Mouse (Mus musculus): ENCODE results near the gene Utp6. TPM values are rescaled to one million over a fixed set of nuclear protein-coding genes. Genes with fewer than 3 reads are reported as not detected.

Gene Utp6
- polyA plus RNA-seq, 2 experiments: 29.9 to 54.8 TPM

DNA sequence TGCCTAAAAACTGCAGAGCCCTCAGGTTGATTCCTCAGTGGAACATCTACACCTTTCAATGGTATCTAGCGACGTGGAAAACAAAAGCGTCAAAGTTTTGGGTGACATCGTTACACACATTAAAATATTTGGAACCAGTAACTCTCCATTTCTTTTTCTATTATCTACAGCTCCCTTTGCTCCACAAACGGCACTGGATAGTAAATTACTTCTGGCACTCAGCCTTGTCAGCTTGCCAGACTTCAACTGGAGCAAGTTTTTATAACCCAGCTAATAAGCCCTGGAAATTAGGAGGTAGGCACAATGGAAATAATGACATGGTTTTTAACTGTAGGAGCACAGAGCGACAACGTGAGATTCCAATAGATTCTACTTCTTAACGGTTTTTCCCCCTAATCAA, 3.7 kb upstream of the Utp6 start:
- Histone ChIP-seq H3K4me3 (replicated peaks; ENCODE audit: low read length) (no peak overlapping the region), H3K27me3 (ENCODE audit: control insufficient read depth, insufficient read depth, low read length) (no peaks in the 10 kb centered on the region), H3K27ac (replicated peaks; ENCODE audit: low read depth, low read length) (no peak overlapping the region), H3K4me2 (replicated peaks; ENCODE audit: low read depth, low read length, severe bottlenecking) (no peak overlapping the region), H3K4me1 (ENCODE audit: control insufficient read depth, insufficient read depth, low read length) (peaks cover 11% of the 10 kb centered on the region), H3K9me3 (ENCODE audit: control insufficient read depth, low read length) (no peaks in the 10 kb centered on the region), H3K36me3 (ENCODE audit: control insufficient read depth, insufficient read depth, low read length) (no peaks in the 10 kb centered on the region), H3K9ac (ENCODE audit: low read depth, low read length, severe bottlenecking) (no peak overlapping the region)
- TF ChIP-seq POLR2A (IDR thresholded peaks at IDR 0.05; ENCODE audit: borderline replicate concordance, extremely low read depth, insufficient read depth, insufficient read length): no peak
- 23% methylated on average over 8 of the region's 8 CpGs for WGBS
- no peak for ATAC-seq (ENCODE audit: low FRiP score, low read depth)
- peak; percentile 58 for DNase-seq (ENCODE audit: low spot score)

DNA sequence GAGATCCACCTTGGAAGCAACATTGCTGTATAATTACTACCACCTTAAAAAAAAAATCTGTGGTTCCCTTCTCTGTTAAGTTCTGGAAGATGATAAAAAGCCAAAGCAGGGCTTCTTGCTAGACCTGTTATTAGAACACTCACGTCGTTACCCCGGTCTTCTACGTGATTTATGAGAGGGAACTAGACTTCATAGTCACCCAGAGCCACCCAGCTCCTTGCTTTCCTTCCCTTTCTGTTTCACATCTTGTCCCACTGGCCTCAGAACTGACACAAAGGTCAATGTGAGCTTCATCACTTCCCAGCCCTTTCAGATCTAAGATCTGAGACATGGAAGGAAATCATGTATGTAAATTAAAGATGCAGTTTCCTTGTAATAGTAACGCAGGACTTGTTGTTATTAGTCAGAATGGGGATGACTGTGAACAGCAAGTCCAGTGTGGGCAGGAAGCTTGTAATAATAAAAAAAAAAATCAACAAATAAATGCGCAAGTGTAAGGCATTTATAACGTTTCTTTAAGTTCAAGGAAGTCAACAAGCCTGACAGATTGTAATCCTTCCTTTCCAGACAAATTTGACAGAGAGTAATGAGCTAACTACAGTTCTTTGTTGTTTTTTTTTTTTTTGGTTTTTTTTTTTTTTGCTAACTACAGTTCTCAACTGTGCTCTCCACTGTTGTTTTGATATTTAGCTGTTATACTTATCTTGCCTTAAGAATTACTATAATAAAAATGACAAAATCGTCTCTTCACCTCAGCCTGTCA, 1.2 kb upstream of the Utp6 start:
- no peaks in the 10 kb centered on the region for H3K9me3 ChIP-seq (ENCODE audit: control insufficient read depth, low read length)
- TF ChIP-seq POLR2A (IDR thresholded peaks at IDR 0.05; ENCODE audit: borderline replicate concordance, extremely low read depth, insufficient read depth, insufficient read length): no peak
- DNase-seq (ENCODE audit: low spot score): peak; percentile 47
- H3K9ac ChIP-seq (ENCODE audit: low read depth, low read length, severe bottlenecking): no peak overlapping the region
- H3K4me1 ChIP-seq (ENCODE audit: control insufficient read depth, insufficient read depth, low read length): peaks cover 14% of the 10 kb centered on the region
- H3K27me3 ChIP-seq (ENCODE audit: control insufficient read depth, insufficient read depth, low read length): no peaks in the 10 kb centered on the region
- peak overlapping the region; percentile 62; the same call in 1 of the 2 replicates for H3K4me3 ChIP-seq (replicated peaks; ENCODE audit: low read length)
- WGBS: 30% methylated on average over 8 of the region's 8 CpGs
- H3K36me3 ChIP-seq (ENCODE audit: control insufficient read depth, insufficient read depth, low read length): peaks cover 12% of the 10 kb centered on the region
- no peak overlapping the region for H3K27ac ChIP-seq (replicated peaks; ENCODE audit: low read depth, low read length)
- no peak for ATAC-seq (ENCODE audit: low FRiP score, low read depth)
- H3K4me2 ChIP-seq (replicated peaks; ENCODE audit: low read depth, low read length, severe bottlenecking): peak overlapping the region; percentile 71

DNA sequence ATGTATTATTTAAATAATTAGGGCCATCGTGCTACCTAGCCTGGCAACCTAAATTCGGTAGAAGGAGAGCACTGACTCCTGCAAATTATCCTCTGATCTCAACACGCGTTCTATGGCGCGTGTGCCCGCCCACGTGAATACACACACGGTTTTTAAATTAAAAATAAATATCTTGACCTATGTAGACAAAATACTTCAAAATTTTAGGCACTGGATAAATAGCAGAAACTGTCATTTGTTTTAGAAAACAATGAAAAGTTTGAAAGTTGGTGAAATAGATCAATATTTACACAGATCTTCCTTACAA, 640 bp upstream of the Utp6 start:
- H3K27me3 ChIP-seq (ENCODE audit: control insufficient read depth, insufficient read depth, low read length): no peaks in the 10 kb centered on the region
- no peak for DNase-seq (ENCODE audit: low spot score)
- TF ChIP-seq POLR2A (IDR thresholded peaks at IDR 0.05; ENCODE audit: borderline replicate concordance, extremely low read depth, insufficient read depth, insufficient read length): no peak
- H3K4me1 ChIP-seq (ENCODE audit: control insufficient read depth, insufficient read depth, low read length): peaks cover 14% of the 10 kb centered on the region
- no peak overlapping the region for H3K27ac ChIP-seq (replicated peaks; ENCODE audit: low read depth, low read length)
- no peaks in the 10 kb centered on the region for H3K9me3 ChIP-seq (ENCODE audit: control insufficient read depth, low read length)
- ATAC-seq (ENCODE audit: low FRiP score, low read depth): no peak
- H3K36me3 ChIP-seq (ENCODE audit: control insufficient read depth, insufficient read depth, low read length): peaks cover 17% of the 10 kb centered on the region
- peak overlapping the region; percentile 52 for H3K9ac ChIP-seq (ENCODE audit: low read depth, low read length, severe bottlenecking)
- H3K4me3 ChIP-seq (replicated peaks; ENCODE audit: low read length): peak overlapping the region; percentile 62
- whole genome bisulfite sequencing: 9% methylated on average over 9 of the region's 9 CpGs
- H3K4me2 ChIP-seq (replicated peaks; ENCODE audit: low read depth, low read length, severe bottlenecking): peak overlapping the region; percentile 71

DNA sequence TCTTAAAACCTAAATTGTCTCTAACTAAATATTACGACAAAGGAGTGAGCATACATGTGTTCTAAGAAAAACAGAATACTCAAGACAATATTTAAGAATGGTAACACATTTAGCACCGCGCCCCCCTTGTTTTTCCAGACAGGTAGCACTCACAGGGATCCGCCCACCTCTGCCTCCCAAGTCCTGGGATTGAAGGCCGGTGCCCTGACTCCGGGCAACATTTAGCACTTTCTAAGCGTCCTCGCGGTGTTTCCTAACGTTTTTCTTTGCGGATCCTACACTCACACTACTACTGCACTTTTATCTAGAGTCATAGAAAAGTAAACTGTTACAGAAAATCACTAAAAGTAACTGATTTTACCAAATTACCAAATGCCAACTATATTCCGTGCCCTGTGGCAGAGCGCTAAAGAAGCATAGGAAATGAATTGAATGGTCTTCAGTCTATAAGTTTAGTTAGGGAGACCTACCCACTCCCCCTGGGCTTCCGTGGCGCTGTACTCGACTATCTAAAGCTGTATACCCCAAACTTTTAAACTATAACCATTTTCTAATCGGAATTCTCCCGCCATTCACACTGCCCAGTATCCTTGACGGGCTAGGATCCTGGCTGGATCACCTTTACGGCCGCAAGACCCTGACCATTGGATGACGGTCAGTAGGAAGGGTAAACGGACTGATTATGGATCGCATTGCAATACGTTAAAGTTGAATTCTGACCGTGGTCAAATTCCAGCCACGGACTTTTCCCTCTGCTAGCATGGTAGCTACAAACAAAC, 655 bp downstream of the Utp6 start:
- 7% methylated on average over 27 of the region's 27 CpGs for WGBS

DNA sequence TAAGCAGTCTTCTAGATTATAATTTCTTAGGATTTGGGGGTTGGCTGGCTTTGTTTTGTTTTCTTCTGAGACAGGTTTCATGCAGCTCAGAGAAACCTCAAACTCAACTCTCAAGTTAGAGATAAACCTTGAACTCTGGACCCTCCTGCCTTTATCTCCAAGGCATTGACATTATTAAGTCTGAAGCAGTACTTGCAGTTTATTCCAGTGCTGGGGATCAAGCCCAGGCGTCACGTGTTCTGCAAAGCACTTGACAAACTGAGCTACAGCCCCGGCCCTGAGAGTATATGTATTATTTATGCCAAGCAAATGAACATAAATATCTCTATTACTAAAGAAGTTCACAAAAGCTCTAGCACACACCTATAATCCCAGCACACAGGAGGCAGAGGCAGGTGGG, 14.9 kb downstream of the Utp6 start:
- Histone ChIP-seq H3K27me3 (ENCODE audit: control insufficient read depth, insufficient read depth, low read length) (no peaks in the 10 kb centered on the region), H3K4me3 (replicated peaks; ENCODE audit: low read length) (no peak overlapping the region), H3K36me3 (ENCODE audit: control insufficient read depth, insufficient read depth, low read length) (peaks cover 81% of the 10 kb centered on the region), H3K9ac (ENCODE audit: low read depth, low read length, severe bottlenecking) (no peak overlapping the region), H3K4me2 (replicated peaks; ENCODE audit: low read depth, low read length, severe bottlenecking) (no peak overlapping the region), H3K9me3 (ENCODE audit: control insufficient read depth, low read length) (no peaks in the 10 kb centered on the region), H3K4me1 (ENCODE audit: control insufficient read depth, insufficient read depth, low read length) (no peaks in the 10 kb centered on the region), H3K27ac (replicated peaks; ENCODE audit: low read depth, low read length) (no peak overlapping the region)
- ATAC-seq (ENCODE audit: low FRiP score, low read depth) (no peak), DNase-seq (ENCODE audit: low spot score) (no peak)
- TF ChIP-seq POLR2A (IDR thresholded peaks at IDR 0.05; ENCODE audit: borderline replicate concordance, extremely low read depth, insufficient read depth, insufficient read length): no peak
- 97% methylated on average over 3 of the region's 3 CpGs for WGBS

More for the DNA sequence above, 655 bp downstream of the Utp6 start:
- peak overlapping the region; percentile 56; the same call in 1 of the 2 replicates for H3K27ac ChIP-seq (replicated peaks; ENCODE audit: low read depth, low read length)
- no peaks in the 10 kb centered on the region for H3K27me3 ChIP-seq (ENCODE audit: control insufficient read depth, insufficient read depth, low read length)
- peak overlapping the region; percentile 62 for H3K4me3 ChIP-seq (replicated peaks; ENCODE audit: low read length)
- no peaks in the 10 kb centered on the region for H3K9me3 ChIP-seq (ENCODE audit: control insufficient read depth, low read length)
- TF ChIP-seq POLR2A (IDR thresholded peaks at IDR 0.05; ENCODE audit: borderline replicate concordance, extremely low read depth, insufficient read depth, insufficient read length): no peak
- peaks cover 29% of the 10 kb centered on the region for H3K36me3 ChIP-seq (ENCODE audit: control insufficient read depth, insufficient read depth, low read length)
- peak overlapping the region; percentile 62 for H3K4me2 ChIP-seq (replicated peaks; ENCODE audit: low read depth, low read length, severe bottlenecking)
- peak; percentile 25; the same call in 1 of the 2 replicates for ATAC-seq (ENCODE audit: low FRiP score, low read depth)
- peak overlapping the region; percentile 70 for H3K9ac ChIP-seq (ENCODE audit: low read depth, low read length, severe bottlenecking)
- H3K4me1 ChIP-seq (ENCODE audit: control insufficient read depth, insufficient read depth, low read length): peaks cover 14% of the 10 kb centered on the region
- DNase-seq (ENCODE audit: low spot score): no peak

Measured in limb, embryonic 14.5 days (tissue).